Mouse (Mus musculus): ENCODE measurements around the gene Kif3a.
"Not testable (repeated sequence)": the region's sequence is repeated elsewhere in the genome, so short reads cannot be mapped to it uniquely, and the experiment has no call there.

The Kif3a gene

DNA sequence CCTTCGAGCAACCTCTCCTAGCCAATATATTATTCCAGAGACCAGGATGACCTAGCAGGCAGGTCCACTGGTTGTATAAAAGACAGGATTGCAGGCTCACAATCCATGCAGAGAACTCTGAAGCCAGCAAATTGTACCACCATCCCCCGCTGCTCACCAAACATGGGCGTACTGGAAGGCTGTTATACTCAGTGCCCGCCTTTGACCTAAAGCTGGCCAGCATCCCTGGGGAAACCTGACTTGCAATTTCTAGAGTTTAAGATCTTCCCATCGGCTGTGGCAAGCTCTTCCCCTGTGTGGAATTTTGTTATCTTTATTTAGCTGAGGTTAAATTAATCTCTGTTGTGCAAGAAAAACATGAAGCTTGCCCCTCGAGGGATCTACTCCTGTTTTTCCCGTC, 24.2 kb upstream of the Kif3a start:
- DNase-seq (ENCODE audit: low spot score): no peak

DNA sequence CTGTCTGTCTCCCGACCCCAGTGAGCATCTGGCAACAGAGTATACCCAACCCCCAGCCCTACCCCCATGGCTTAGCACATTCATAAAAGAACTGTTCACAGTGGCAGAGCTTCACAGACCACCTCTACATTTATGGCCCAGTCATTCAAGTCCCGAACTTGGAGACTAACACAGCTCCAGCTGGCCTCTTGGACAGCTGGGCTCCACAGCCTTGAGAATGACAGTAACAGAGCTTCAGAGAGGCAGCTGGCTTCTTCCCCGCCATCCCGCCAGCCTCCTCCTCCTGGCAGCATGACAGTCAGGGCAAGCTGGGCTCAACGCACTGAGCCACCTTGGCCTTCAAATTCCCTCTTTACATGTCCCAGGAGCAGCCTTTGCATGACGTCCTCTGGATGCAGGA, 20.9 kb upstream of the Kif3a start:
- no peak for DNase-seq (ENCODE audit: low spot score)

DNA sequence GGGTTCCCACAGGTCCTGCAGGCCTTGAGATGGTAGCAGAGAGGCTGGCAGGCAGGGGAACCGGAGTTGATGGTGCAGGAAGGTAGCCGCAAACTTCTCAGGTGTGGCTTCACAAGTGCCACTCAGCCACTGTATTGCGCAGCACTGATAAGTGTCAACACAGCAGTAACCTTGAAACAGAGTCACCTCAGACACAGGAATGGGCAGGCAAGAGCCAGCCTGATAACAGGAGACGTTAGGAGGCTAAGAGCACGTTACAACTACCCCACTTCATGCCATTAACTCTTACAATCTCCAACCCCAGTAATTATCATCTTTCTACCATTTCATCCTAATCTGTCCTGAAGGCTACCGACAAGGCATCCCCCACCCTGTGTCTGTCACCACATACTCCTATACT, 19.6 kb upstream of the Kif3a start:
- no peak for DNase-seq (ENCODE audit: low spot score)

DNA sequence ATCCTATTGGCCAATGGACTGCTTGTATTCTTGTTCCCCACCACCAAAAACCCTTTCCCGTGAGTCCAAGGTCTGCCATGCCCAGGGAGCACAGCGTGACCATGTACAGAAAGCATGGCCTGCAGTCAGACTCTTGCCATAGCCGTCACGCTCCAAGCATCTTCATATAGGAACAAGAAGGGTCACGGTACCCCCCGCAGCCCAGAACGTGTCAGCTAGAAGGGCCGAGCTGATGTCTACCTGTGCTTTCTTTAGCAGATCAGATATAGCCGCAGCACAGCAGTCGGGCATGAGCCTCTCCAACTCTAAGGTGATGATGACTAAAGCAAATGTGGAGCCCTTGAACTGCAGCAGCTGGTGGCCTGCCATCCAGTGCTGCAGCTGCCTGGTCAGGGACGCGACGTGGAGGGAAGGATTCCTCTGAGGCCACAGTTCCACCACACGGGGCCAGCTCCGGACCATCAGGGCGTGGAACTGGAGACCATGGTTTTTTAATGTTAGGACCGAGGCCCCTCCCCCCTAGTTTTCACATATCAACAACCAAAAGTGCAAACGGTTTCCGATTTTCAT, 19.1 kb upstream of the Kif3a start:
- DNase-seq (ENCODE audit: low spot score): no peak

DNA sequence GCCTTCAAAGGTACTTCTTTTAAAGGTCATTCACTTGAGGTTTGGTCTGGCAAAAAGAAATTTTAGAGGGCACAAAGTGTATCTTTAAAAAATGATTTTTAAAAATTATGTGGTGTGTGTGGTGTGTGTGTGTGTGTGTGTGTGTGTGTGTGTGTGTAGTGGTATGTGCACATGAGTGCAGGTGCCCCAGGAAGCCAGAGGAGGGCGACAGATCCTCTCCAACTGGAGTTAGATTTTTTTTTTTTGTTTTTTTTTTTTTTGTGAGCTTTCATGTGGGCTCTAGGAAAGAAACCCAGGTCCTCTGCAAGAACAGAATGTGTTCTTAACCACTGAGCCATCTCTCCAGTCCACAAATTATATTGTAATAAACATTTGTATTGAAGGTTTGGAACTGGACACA, 16.5 kb upstream of the Kif3a start:
- no peak for DNase-seq (ENCODE audit: low spot score)

DNA sequence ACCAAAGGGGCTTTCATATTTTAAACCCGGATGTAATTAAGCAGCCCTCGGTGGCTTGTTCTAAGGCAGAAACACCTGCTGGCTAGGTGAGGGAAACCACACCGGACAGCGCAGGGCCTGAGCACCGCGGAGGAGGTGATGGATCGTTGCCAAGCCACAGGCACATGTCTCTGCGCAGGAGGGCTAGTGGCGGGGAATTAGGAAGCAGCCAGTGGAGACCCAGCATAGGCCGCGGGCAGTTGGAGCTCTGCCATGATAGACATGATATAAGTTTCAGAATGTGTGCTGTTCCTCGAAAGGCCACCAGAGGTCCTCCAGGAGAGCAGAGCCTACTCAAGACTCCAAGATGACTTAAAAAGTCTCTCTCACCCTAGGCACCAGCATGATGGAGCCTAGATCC, 15.4 kb upstream of the Kif3a start:
- no peak for DNase-seq (ENCODE audit: low spot score)

DNA sequence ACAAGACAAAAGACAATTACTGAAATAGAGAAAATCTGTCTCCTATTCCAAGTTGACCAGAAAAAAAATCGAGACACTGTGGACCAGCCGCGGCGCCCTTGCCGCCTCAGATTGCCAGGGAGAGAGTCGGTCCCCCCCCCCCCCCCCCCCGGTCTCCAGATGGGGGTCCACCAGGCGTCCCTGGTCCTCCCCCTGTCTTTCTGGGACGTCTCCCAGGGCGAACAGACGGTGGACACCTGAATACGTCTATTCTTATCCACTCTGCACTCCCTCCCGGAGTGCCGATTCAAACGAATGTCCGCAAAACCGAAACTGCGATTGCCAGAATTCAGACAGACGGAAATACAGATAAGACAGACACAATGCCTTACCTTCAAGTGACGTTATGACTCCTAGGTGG, 10.7 kb upstream of the Kif3a start:
- not testable (repeated sequence) for DNase-seq (ENCODE audit: low spot score)

DNA sequence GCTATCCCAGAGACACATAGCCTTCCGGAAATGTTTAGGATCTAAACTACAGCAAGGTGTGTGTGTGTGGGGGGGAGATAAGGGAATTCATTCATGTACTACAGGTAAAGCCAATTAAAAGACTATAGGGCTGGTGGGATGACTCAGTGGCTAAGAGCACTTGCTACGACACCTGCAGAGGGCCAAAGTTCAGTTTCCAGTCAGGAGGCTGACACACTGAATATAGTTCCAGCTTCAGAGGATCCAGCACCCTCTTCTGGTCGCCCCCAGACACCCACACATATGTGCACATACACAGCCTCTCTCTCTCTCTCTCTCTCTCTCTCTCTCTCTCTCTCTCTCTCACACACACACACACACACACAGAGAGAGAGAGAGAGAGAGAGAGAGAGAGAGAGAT, 9.2 kb upstream of the Kif3a start:
- not testable (repeated sequence) for DNase-seq (ENCODE audit: low spot score)

DNA sequence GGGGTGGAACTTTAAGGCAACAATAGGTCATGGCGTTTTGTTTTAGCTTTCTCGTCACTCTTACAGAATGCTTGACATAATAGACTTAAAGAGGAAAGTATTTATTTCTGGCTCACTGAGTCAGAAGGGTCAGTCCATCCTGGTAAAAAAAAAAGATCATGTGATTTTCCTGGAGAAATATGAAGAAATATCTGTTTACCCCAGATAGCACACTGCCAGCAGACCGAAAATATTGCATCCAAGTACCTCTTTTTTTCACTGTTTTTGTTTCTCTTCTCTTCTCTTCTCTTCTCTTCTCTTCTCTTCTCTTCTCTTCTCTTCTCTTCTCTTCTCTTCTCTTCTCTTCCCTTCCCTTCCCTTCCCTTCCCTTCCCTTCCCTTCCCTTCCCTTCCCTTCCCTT, 7.2 kb upstream of the Kif3a start:
- DNase-seq (ENCODE audit: low spot score): not testable (repeated sequence)

DNA sequence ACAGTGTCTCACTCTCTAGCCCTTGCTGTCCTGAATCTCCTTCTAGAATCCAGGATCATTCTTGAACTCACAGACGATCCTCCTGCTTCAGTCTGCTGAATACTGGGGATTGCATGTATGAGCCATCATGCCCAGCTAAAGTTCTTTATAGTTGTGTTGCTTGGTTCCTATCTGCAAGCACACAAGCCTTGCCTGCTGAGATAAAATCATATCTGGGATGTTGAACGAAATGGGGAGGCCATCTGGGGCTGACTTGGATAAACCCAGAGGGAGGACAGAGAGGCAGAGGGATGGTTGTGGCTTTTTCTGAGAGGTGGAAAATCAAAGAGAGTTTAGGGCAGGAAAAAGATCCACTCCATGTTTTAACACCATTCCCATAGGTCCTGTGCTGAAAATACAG, 5.2 kb upstream of the Kif3a start:
- no peak for DNase-seq (ENCODE audit: low spot score)

DNA sequence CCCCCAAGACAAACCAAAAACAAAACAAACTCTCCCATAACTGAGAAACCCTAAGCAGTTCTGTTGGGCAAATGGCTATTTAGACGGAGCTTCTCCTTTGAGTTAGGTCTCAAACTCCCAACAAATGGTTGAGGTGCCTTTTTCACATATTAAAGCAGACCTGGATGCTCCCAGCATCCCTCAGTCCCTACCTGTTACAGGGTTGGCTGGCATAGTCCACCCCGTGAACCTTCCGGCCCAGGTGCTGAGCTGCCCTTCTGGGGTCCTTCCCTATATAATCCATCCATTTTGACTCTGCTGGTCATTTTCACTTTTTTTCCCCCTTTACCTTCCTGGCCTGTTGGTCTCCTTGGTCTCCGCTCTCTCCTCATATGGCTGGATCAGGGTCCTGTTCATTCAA, 533 bp upstream of the Kif3a start:
- no peak for DNase-seq (ENCODE audit: low spot score)

DNA sequence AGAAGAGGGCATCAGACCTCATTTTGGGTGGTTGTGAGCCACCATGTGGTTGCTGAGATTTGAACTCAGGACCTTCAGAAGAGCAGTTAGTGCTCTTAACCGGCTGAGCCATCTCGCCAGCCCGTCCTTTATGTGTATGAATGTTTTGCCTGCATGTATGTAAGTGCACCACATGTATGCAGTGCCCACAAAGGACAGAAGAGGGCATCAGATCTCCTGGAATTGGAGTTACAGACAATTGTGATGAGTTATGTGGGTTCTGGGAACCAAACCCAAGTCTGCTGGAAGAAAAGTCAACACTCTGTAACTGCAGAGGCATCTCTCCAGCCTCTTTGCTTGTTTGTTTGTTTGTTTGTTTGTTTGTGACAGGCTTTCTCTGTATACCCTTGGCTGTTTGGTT, 13.4 kb downstream of the Kif3a start:
- DNase-seq (ENCODE audit: low spot score): no peak

DNA sequence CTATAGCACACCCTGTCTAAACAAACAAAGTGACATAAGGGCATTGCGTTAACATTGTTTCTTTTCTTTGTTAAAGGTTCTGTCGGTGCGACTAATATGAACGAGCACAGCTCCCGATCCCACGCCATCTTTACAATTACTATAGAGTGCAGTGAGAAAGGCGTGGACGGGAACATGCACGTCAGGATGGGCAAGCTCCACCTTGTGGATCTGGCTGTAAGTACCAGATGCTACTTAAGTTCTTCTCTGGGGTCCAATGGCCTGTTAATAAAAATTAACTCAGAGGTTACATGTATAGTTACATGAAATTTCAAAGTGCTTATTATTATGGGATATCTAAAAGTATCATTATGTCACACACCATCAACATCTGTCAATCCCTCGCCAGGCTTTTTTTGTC, 16.0 kb downstream of the Kif3a start:
- DNase-seq (ENCODE audit: low spot score): no peak

DNA sequence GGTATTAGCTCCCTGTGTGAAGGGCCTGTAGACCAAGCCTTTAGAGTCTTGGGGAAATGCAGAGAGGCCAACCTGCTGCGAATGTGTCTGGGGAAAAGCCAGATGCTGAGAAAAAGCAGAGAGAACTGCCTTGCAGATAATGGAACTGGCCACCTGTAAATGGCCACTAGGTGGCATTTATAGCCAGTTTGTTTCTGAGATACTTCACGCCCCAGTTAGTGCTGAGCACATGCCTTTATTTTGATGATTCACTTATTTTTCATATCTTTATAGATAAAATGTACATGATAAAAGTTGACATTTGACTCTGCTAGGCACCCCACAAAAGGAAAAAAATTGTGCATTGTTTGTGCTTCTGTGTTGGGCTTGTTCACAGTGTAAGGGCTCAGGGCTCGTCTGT, 17.7 kb downstream of the Kif3a start:
- DNase-seq (ENCODE audit: low spot score): no peak

DNA sequence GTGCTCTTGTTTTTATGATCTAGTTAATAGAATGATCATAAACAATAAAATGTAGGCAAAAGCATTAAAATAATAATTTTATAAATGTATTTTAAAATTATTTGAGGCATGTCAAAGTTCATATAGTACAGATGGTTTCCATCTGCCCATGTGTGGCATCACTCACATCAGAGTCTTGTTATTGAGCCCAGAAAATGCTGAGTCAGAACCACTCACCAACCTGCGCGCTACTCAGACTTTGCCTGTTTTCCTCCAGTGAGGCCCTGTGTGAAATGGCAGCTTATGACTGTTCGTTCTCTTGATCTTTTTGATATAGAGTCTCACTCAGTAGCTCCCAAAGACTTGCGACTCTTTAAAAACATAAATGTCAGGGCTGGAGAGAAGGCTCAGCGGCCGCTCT, 18.3 kb downstream of the Kif3a start:
- DNase-seq (ENCODE audit: low spot score): no peak

DNA sequence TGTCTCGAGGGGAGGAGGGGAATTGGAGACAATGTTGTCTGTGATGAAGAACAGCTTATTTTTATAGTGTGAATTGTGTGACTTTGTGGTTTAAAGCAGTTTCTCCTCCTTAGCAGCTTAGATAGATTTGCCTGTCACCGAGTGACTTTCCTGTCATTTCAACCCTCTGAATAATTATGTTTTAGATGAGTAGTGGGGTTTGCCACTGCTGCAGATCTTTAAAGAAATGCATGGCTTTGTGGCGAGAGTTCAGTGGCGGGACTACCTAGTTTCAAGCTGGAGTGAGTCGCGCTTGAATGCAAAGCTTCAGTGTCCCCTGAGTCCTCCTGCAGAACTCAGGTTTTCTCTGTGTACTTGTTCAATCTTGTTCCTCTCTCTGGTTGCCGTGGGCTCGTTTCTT, 21.1 kb downstream of the Kif3a start:
- no peak for DNase-seq (ENCODE audit: low spot score)

DNA sequence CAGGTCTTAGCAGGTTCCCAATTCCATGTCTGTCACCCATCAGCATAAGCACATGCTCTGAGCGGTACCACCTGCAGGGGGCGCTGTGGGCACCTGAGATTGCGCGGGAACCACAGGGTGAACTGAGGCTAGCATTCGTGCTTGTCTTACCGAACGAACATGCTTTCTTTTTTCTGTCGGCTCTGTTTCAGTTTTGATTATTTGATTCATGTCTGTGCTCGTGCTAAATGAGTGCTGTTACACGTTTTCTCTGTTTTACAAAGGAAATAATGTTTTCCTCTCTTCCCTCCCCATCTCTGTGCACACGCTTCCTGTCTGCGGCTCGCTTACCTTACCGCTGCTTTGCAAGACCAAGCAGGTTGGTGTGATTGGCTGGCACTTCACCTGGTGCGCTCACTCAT, 23.2 kb downstream of the Kif3a start:
- DNase-seq (ENCODE audit: low spot score): no peak

DNA sequence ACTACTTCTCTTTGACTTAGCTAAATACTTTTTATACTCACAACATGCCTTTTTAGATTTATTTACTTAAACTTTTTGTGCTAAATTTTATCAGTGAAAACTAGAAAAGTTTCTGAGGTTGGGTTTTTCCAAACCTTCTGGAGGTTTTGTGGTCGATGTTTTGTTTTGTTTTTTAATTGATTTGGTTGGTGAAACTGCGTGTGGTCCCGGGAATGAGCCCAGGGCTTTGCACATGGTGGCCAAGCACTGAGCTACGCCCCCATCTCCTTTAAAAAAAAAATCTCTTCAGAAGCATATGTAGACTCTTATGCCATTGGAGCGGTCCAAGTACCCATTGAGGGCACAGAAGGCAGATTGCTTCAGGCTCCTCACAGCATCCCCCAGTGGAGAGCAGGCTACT, 23.9 kb downstream of the Kif3a start:
- no peak for DNase-seq (ENCODE audit: low spot score)

DNA sequence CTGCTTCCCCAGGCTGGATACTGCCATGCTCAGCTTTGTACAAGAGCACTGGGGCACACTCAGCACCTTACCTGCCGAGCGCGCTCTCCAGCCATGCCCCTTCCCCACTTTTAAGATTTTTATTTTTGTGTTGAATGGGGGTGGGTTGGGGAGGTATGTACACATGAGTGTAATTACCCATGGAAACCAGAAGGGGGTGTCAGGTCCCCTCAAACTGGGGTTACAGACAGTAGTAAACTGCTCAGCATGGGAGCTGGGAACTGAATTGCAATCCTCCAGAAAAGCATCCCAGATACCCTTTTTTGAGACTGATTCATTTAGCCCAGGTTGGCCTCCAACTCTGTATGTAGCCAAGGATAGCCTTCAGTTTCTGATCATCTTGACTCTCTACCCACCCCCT, 37.8 kb downstream of the Kif3a start:
- DNase-seq (ENCODE audit: low spot score): no peak

DNA sequence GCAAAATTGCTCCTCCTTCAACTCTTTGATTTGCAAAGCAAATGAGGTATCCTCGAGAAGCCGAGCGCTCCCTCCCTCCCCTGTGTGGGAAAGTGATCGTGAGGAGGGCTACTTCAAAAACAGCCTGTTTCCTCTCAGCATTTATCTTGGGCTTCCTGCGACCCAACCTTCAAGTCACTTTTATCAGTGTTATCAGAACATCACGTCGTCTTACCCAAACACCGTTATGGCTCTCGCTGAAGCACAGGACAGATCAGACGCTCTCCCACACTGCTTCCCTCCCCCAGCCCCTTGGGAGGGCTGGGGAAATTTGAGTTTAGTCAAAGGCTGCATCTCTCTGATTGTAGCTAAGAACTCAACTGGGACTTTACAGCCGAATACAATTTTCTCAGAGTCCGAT, 38.4 kb downstream of the Kif3a start:
- DNase-seq (ENCODE audit: low spot score): no peak

DNA sequence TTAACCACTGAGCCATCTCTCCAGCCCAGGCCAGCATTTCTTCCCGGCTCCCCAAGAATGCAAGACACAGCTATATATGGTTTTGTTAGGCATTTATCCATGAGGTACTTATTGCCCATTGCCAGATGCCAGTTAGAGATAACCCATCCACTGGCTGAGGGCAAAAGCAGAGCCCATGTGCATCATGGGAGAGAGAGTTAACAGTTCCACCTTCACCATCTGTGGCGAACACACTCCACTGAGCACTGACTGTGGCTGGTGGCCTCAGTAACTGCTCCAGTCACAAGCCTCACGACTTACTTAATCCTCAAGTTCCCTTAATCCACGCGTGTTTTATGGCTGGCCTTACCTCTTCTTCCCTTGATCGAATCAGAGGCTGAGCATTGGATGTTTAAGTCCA, 42.1 kb downstream of the Kif3a start:
- no peak for DNase-seq (ENCODE audit: low spot score)

DNA sequence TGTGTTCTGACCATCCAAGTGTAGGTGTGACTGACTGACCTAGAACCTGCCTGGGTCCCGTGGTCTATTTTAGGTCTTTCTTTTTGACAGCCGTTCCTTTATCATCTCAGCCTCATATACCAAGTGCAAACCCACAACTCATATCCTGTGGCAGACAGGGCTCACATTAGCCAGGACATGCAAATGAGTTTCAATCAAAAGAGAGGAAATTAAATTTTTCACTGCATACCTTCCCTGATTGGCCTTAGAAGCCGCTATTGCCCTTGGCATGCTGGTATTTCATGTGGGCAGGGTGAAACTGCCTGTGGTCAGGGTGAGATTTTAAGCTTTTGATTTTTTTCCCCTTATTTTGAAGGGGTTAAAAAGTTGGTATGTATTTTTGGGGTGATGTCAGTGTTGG, 42.5 kb downstream of the Kif3a start:
- no peak for DNase-seq (ENCODE audit: low spot score)

DNA sequence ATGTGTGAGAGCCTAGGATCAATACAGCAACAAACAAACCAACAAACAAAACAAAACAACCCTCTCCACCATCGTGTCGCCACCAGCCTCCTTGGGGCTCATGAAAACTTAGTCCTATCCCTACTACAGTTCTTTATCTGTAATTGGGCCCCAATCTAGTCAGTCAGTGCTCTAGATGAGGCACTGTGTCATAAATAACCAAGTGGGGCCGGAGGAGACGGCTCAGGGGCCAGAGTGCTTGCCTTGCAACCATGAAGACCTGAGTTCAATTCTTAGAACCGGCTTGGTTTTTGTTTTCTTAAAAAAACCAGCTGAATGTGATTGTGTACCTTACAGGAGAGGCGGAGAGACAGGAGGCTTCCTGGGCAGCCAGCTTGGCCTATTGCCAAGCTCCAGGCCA, 48.0 kb downstream of the Kif3a start:
- DNase-seq (ENCODE audit: low spot score): no peak

DNA sequence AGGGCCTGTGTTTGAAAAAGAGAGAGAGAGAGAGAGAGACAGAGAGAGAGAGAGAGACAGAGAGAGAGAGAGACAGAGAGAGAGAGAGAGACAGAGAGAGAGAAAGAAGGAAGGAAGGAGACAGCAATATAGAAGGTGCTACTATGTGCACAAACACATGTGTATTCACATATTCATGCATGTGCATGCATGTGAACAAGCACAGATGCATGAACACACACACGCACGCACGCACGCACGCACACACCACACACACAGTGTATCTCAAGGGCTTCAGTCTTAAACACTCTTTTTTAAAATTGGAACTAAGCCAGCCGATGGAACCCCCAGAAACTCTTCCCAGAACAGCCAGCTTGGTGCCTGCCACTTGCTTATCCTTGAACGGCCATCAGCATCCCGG, 48.4 kb downstream of the Kif3a start:
- DNase-seq (ENCODE audit: low spot score): no peak
